Mouse (Mus musculus) brown adipose tissue, adult 24 weeks (tissue): ENCODE measurements around the gene Ces2e. TPM values are rescaled to one million over a fixed set of nuclear protein-coding genes. Genes with fewer than 3 reads are reported as not detected.

ENCODE experiments used
- polyA plus RNA-seq: library from polyadenylated mRNA; stranded (reverse); fragments of >200 nt; gene quantifications from 2 replicates; pipeline ENCODE4 v1.2.4, GENCODE M21; 2012; ENCODE audit not compliant: missing spikeins, insufficient read depth, insufficient read length

The Ces2e gene
- polyA plus RNA-seq, 1 experiment: not detected

Other genes starting within 250 kb of the Ces2e start
- gene Ces2a, start 192.3 kb upstream of the Ces2e start, polyA plus RNA-seq: not detected in 2 replicates
- gene Ces2b, start 94.7 kb upstream of the Ces2e start, polyA plus RNA-seq: not detected in 2 replicates
- not detected in 2 replicates for gene Ces2c, start 79.2 kb upstream of the Ces2e start, polyA plus RNA-seq
- not detected in 2 replicates for gene Ces2f, start 21.1 kb downstream of the Ces2e start, polyA plus RNA-seq
- gene Ces2g, start 35.5 kb downstream of the Ces2e start, polyA plus RNA-seq: 1.5 and 2.6 TPM in 2 replicates
- gene Ces2h, start 74.6 kb downstream of the Ces2e start, polyA plus RNA-seq: not detected in 2 replicates
- 0.91 TPM in 1 of 2 replicates, not detected in the other for gene Ces3a, start 122.3 kb downstream of the Ces2e start, polyA plus RNA-seq
- gene Ces3b, start 157.5 kb downstream of the Ces2e start, polyA plus RNA-seq: not detected in 2 replicates
- gene Ces4a, start 205.5 kb downstream of the Ces2e start, polyA plus RNA-seq: not detected in 2 replicates
- gene Cbfb, start 244.4 kb downstream of the Ces2e start, polyA plus RNA-seq: 14.0 and 14.7 TPM in 2 replicates